Mouse (Mus musculus) kidney, embryonic 14.5 days (tissue): Measurements from ENCODE around the gene C2cd4d. TPM values are rescaled to one million over a fixed set of nuclear protein-coding genes. Genes with fewer than 3 reads are reported as not detected.

Experiments
- ATAC-seq: fragments of 200-750 bp; cut with Nextera tagmentation; 2 replicates; pipeline ENCODE4 v1.8.0; 2017; ENCODE audit warnings: moderate number of reproducible peaks, mild to moderate bottlenecking, moderate TSS enrichment, moderate library complexity; ENCODE audit not compliant: low FRiP score, low TSS enrichment
- H3K27ac ChIP-seq: fragments of 300-500 bp; sonication (generic); 2 replicates; pipeline ENCODE4 v1.5.1; 2014; ENCODE audit warnings: low read depth, mild to moderate bottlenecking, low read length, moderate library complexity, mixed read lengths
- H3K27me3 ChIP-seq: fragments of 300-500 bp; sonication (generic); 2 replicates; pipeline ENCODE4 v1.6.1; 2014; ENCODE audit warnings: mild to moderate bottlenecking, low read length; ENCODE audit not compliant: control insufficient read depth, insufficient read depth
- H3K36me3 ChIP-seq: fragments of 300-500 bp; sonication (generic); 2 replicates; pipeline ENCODE4 v1.6.1; 2014; ENCODE audit warnings: low read length, mixed read lengths; ENCODE audit not compliant: control insufficient read depth, insufficient read depth
- H3K4me1 ChIP-seq: fragments of 300-500 bp; sonication (generic); 2 replicates; pipeline ENCODE4 v1.6.1; 2014; ENCODE audit warnings: low read length, mixed read lengths; ENCODE audit not compliant: control insufficient read depth, insufficient read depth
- H3K4me2 ChIP-seq: fragments of 300-500 bp; sonication (generic); replicated peaks from 2 replicates; pipeline ENCODE4 v1.6.1; 2014; ENCODE audit warnings: low read depth, mild to moderate bottlenecking, low read length
- H3K4me3 ChIP-seq: fragments of 300-500 bp; sonication (generic); 2 replicates; pipeline ENCODE4 v1.5.1; 2014; ENCODE audit warnings: mild to moderate bottlenecking, low read length
- H3K9ac ChIP-seq: fragments of 300-500 bp; sonication (generic); 2 replicates; pipeline ENCODE4 v1.6.1; 2014; ENCODE audit warnings: low read depth, mild to moderate bottlenecking, low read length, moderate library complexity
- H3K9me3 ChIP-seq: fragments of 300-500 bp; sonication (generic); 2 replicates; pipeline ENCODE4 v1.6.1; 2016; ENCODE audit warnings: low read length; ENCODE audit not compliant: control insufficient read depth
- WGBS: fragments of 180-500 bp; shearing (Covaris S2); extraction: QIAGEN DNeasy Blood & Tissue Kit; methylation state at CpG from one replicate; pipeline ENCODE4 v1.1.7; 2014; 5-methylcytosine and 5-hydroxymethylcytosine counted together
- polyA plus RNA-seq: library from polyadenylated mRNA; unstranded; fragments of >200 nt; fragmentation: Nextera tagmentation; extraction: Ambion mirVana; gene quantifications from 2 replicates; pipeline ENCODE4 v1.2.1, GENCODE M21; 2014

The C2cd4d gene
- polyA plus RNA-seq, 1 experiment from 2014 or later, result 1.5 TPM

DNA sequence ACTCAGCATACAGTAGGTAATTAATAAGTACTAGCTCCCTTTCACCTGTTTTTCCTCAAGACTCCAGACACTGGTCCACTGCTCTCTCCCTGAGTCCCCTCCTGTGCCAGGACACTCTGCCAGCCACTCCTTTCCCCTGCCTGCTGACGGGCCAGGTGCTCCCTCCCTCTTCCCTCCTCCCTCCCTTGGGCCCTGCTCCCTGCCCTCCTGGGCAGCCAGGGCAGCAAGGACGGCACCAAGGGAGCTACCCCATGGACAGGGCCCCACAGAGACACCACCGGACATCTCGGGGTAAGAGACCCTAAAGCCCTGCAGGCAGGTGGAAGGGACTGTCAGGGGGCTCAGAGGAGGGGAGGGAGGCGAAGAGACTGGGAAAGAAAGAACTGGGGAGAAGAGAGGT, 10.4 kb downstream of the C2cd4d start, which contains the start of gene Rorc:
Rorc (plus strand) TSS at position 154 of the 400 bp plus-strand sequence.
- WGBS, result 16% methylated on average over 5 of the region's 5 CpGs
- Histone ChIP-seq H3K9me3 (no peaks in the 10 kb centered on the region), H3K27ac (no peak within 1 kb of the TSS), H3K36me3 (no peaks in the 10 kb centered on the region), H3K4me1 (peaks cover 7% of the 10 kb centered on the region), H3K4me3 (peak within 1 kb of the TSS; percentile 28), H3K4me2 (peak within 1 kb of the TSS; percentile 48), H3K9ac (peak within 1 kb of the TSS; percentile 37; the same call in 1 of the 2 replicates), H3K27me3 (0 out of 2 replicates have a peak, but pooled peaks cover 2% of the 10 kb centered on the region)
- peak; percentile 51 for ATAC-seq

DNA sequence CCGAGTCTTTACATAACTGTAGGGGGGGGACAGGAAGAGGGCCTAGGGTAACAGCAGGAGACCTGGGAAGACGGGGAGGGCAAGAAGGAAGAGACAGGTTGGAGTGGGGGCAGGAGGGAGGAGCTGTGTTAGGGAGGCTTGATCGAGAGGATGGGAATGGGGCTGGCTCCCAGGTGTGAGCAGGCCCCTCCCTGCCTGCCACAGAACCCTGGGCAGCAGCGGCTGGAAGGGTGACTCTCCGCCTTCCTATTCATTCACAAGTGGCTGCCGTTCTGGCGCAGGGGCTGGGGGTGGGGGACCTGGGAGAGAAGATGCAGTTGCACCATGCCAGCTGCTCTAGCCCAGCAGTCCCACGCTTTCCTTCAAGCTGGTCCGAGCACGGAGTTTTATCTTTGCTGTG, 10.9 kb downstream of the C2cd4d start:
- Histone ChIP-seq H3K27me3 (0 out of 2 replicates have a peak, but pooled peaks cover 2% of the 10 kb centered on the region), H3K4me3 (peak overlapping the region; percentile 28), H3K27ac (no peak overlapping the region), H3K9me3 (no peaks in the 10 kb centered on the region), H3K4me1 (peaks cover 7% of the 10 kb centered on the region), H3K9ac (peak overlapping the region; percentile 37; the same call in 1 of the 2 replicates), H3K4me2 (peak overlapping the region; percentile 48), H3K36me3 (no peaks in the 10 kb centered on the region)
- peak; percentile 14; the same call in 1 of the 2 replicates for ATAC-seq
- whole genome bisulfite sequencing, result 5% methylated on average over 9 of the region's 10 CpGs

DNA sequence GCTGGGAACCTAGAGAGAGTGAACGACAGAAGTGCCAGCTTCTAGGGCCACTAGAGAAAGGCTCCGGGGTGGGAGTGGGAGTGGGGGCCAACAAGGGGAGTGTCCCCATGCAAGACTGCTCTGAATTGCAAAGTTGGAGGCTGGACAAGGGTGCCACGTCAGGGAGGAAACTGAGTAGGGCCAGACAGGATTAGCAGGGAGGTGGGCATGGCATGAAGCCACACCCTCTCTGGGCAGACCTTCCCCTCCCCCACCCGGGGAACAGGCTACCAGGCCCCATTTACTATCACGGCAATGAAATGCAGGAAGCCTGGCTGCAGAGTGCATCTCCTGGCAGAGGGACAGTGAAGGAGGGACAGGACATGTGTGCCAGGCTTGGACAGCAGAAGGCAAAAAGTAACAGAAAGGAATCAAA, 11.4 kb downstream of the C2cd4d start:
- peak; percentile 41; the same call in 1 of the 2 replicates for ATAC-seq
- Histone ChIP-seq H3K9ac (peak overlapping the region; percentile 37; the same call in 1 of the 2 replicates), H3K27ac (no peak overlapping the region), H3K4me3 (peak overlapping the region; percentile 28), H3K27me3 (0 out of 2 replicates have a peak, but pooled peaks cover 2% of the 10 kb centered on the region), H3K36me3 (no peaks in the 10 kb centered on the region), H3K4me1 (peaks cover 7% of the 10 kb centered on the region), H3K4me2 (peak overlapping the region; percentile 48), H3K9me3 (no peaks in the 10 kb centered on the region)
- WGBS, result 0% methylated on average over 5 of the region's 5 CpGs

DNA sequence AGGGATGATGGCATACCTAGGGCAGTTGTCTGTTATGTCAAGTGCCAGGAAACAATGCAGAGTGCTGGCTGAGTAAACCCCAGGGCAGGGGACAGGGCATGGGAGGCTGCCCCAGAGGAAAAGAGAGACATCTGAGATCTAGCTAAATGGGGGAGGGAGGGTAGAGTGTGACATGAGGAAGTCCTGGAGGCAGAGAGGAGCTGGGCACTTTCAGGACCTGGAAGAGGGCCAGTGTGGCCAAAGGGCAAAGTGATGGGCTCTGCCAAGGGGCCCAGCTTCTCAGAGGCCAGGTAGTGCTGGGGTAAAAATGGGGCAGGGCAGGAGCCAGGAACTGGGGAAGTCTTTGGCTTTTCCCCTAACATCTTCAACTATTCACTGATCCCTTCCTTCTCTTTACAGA, 12.4 kb downstream of the C2cd4d start:
- Histone ChIP-seq H3K27me3 (0 out of 2 replicates have a peak, but pooled peaks cover 2% of the 10 kb centered on the region), H3K4me2 (no peak overlapping the region)
- no peak for ATAC-seq

DNA sequence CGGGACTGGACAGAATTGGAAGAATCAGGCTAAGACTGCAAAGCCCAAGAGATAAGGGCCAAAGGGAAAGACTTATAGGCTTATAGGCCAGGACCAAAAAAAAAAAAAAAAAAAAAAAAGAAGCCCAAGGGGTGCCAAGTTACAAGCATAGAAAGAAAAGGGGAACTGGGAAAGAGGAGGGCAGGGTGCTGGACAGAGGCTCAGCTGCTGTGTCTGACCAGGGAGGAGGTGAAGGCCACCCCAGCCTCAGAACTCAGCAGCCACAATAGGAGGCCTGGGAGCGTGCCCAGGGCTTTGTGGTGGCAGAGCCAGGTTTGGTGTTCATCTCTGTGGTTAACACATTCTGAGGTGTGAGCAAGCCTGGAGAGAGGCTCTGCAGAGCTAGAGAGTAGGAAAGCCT, 12.9 kb downstream of the C2cd4d start:
- H3K4me1 ChIP-seq, result peaks cover 7% of the 10 kb centered on the region
- 77% methylated on average over 2 of the region's 2 CpGs for WGBS
- 0 out of 2 replicates have a peak, but pooled peaks cover 2% of the 10 kb centered on the region for H3K27me3 ChIP-seq
- no peak for ATAC-seq
- H3K4me3 ChIP-seq, result no peak overlapping the region
- H3K9me3 ChIP-seq, result no peaks in the 10 kb centered on the region
- H3K9ac ChIP-seq, result no peak overlapping the region
- no peak overlapping the region for H3K4me2 ChIP-seq
- H3K27ac ChIP-seq, result no peak overlapping the region
- no peaks in the 10 kb centered on the region for H3K36me3 ChIP-seq

More for the DNA sequence above, 12.4 kb downstream of the C2cd4d start:
- no peak overlapping the region for H3K27ac ChIP-seq
- H3K4me3 ChIP-seq, result no peak overlapping the region
- no peak overlapping the region for H3K9ac ChIP-seq
- peaks cover 7% of the 10 kb centered on the region for H3K4me1 ChIP-seq
- no peaks in the 10 kb centered on the region for H3K9me3 ChIP-seq
- no peaks in the 10 kb centered on the region for H3K36me3 ChIP-seq

DNA sequence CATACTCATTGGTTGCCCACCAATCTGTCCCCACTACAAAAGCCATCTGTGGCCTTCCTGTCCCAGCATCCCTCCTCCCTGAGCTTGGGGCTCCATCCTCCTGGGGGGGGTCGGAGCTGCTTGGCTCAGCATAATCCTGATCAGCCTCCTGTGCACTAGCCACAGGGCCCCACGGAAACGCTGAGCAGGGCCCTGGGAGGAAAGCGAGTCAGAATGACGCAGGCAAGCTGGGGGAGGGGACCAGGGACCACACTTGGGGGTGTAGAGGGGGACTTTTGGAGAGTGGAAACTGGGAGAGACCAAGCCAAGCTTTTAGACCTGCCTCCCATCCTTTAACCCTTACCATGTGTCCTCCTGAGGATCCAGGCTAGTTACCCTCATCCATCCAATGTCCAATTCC, 13.6 kb downstream of the C2cd4d start:
- ATAC-seq, result no peak
- no peak overlapping the region for H3K4me2 ChIP-seq
- 56% methylated on average over 5 of the region's 5 CpGs for WGBS
- H3K4me3 ChIP-seq, result no peak overlapping the region
- H3K4me1 ChIP-seq, result peaks cover 7% of the 10 kb centered on the region
- H3K27me3 ChIP-seq, result 0 out of 2 replicates have a peak, but pooled peaks cover 2% of the 10 kb centered on the region
- H3K9ac ChIP-seq, result no peak overlapping the region
- H3K9me3 ChIP-seq, result no peaks in the 10 kb centered on the region
- H3K27ac ChIP-seq, result no peak overlapping the region
- no peaks in the 10 kb centered on the region for H3K36me3 ChIP-seq

DNA sequence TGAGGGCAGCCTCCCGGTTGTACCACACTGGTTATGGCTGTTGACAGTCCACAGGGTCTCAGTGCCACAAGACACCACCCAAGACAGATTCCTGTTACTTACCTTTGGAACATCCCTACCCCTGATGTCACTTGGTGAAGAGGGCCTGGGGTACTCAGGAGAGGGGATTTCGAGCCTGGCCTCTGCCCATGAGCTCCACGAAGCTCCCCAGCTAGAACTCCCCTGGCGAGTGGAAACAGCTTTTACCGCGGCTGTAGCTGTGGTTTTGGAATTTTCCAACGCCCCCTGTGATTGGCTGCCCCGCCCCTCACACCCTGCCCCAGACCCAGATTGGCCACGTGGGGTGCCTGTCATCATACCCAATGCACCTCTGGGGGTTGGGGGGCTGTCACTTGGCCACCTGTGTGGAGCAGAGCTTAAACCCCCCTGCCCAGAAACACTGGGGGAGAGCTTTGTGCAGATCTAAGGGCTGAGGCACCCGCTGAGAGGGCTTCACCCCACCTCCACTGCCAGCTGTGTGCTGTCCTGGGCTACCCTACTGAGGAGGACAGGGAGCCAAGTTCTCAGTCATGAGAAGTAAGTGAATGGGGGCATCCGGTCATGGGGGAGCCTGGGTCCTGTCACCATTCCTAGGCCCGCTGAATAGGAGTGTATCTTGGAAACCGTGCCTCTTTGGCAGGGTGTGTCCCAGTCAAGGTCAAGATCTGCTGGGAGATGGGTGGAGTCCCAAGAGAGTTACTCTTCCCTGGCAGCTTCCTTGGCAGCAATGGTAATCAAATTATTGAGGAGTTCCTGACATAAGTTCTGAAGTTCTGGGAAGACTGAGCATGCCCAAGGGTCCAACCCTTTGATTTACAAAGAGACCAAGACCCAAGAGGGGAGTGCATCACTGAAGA, 15.0 kb downstream of the C2cd4d start:
- no peak overlapping the region for H3K9ac ChIP-seq
- ATAC-seq, result no peak
- H3K4me3 ChIP-seq, result no peak overlapping the region
- 18% methylated on average over 13 of the region's 13 CpGs for WGBS
- no peaks in the 10 kb centered on the region for H3K9me3 ChIP-seq
- H3K4me2 ChIP-seq, result no peak overlapping the region
- no peak overlapping the region for H3K27ac ChIP-seq
- H3K27me3 ChIP-seq, result 0 out of 2 replicates have a peak, but pooled peaks cover 2% of the 10 kb centered on the region
- no peaks in the 10 kb centered on the region for H3K36me3 ChIP-seq
- peaks cover 7% of the 10 kb centered on the region for H3K4me1 ChIP-seq

DNA sequence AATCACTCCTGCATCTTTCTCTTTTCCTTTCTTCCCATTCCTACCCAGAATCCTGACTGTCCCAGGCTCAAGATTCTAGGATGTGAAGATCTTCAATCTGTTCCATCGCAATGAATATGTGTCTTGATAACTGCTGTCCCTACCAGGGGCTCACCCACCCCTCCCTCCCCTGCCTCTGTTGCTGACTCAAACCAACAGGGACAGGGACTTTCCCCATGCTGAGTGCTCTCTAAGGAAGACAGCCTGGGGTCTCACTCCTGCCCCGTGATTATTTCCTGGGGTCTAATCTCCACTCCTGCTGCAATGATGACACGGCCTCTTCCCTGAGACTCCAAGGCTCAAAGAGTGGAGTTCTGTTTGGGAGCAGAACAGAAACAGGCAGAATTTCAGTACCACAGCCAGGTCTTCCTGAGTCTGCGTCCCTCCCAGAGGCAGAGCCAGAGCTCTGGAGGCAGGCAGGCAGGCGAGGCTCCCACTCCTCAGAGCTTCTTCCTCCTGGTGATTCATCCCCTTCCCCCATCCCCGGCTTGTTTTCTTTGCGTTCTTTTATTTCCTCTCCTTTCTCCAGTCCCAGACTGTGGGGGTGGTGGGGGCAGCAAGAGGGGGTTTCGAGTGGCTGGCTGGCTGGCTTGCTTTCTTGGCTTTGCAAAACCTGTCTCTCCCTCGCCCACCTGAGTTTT, 17.7 kb downstream of the C2cd4d start:
- Histone ChIP-seq H3K36me3 (no peaks in the 10 kb centered on the region), H3K9me3 (no peaks in the 10 kb centered on the region), H3K4me2 (no peak overlapping the region), H3K27ac (no peak overlapping the region), H3K4me1 (no peaks in the 10 kb centered on the region), H3K27me3 (no peaks in the 10 kb centered on the region), H3K4me3 (no peak overlapping the region), H3K9ac (no peak overlapping the region)
- 15% methylated on average over 9 of the region's 9 CpGs for WGBS
- no peak for ATAC-seq
